Mouse (Mus musculus) midbrain, postnatal 0 days (tissue): ENCODE data around the gene Klrb1f. TPM values are rescaled to one million over a fixed set of nuclear protein-coding genes. Genes with fewer than 3 reads are reported as not detected.

Experiments
- ATAC-seq: fragments of 200-750 bp; cut with Nextera tagmentation; 2 replicates; pipeline ENCODE4 v1.8.0; 2017; ENCODE audit warnings: moderate number of reproducible peaks, mild to moderate bottlenecking, moderate TSS enrichment, moderate library complexity; ENCODE audit not compliant: low FRiP score
- DNase-seq: peaks from one replicate; pipeline ENCODE4 v3.0.0-alpha.2; 2015; ENCODE audit warnings: low spot score
- H3K27ac ChIP-seq: fragments of 300-500 bp; sonication (generic); 2 replicates; pipeline ENCODE4 v1.5.1; 2014; ENCODE audit warnings: low read depth, mild to moderate bottlenecking, low read length, mixed read lengths
- H3K27me3 ChIP-seq: fragments of 300-500 bp; sonication (generic); 2 replicates; pipeline ENCODE4 v1.6.1; 2014; ENCODE audit warnings: low read length, control low read depth, mixed read lengths; ENCODE audit not compliant: insufficient read depth
- H3K36me3 ChIP-seq: fragments of 300-500 bp; sonication (generic); 2 replicates; pipeline ENCODE4 v1.6.1; 2014; ENCODE audit warnings: low read length, control low read depth, mixed read lengths; ENCODE audit not compliant: insufficient read depth
- H3K4me1 ChIP-seq: fragments of 300-500 bp; sonication (generic); 2 replicates; pipeline ENCODE4 v1.6.1; 2014; ENCODE audit warnings: mild to moderate bottlenecking, control low read depth, antibody characterized with exemption, low read length, mixed read lengths; ENCODE audit not compliant: insufficient read depth
- H3K4me2 ChIP-seq: fragments of 300-500 bp; sonication (generic); 2 replicates; pipeline ENCODE4 v1.6.1; 2014; ENCODE audit warnings: low read depth, mild to moderate bottlenecking, low read length, mixed read lengths; ENCODE audit not compliant: poor library complexity, severe bottlenecking
- H3K4me3 ChIP-seq: fragments of 300-500 bp; sonication (generic); 2 replicates; pipeline ENCODE4 v1.5.1; 2014; ENCODE audit warnings: low read depth, mild to moderate bottlenecking, low read length, moderate library complexity
- H3K9ac ChIP-seq: fragments of 300-500 bp; sonication (generic); replicated peaks from 2 replicates; pipeline ENCODE4 v1.6.1; 2014; ENCODE audit warnings: mild to moderate bottlenecking, low read length, moderate library complexity, mixed read lengths; ENCODE audit not compliant: poor library complexity, severe bottlenecking
- H3K9me3 ChIP-seq: fragments of 300-500 bp; sonication (generic); 2 replicates; pipeline ENCODE4 v1.6.1; 2016; ENCODE audit warnings: low read length, control low read depth
- CTCF ChIP-seq: IDR thresholded peaks from 2 replicates; pipeline ENCODE4 v1.5.1; 2016; ENCODE audit warnings: antibody characterized with exemption, mild to moderate bottlenecking
- WGBS: fragments of 180-500 bp; shearing (Covaris S2); extraction: QIAGEN DNeasy Blood & Tissue Kit; methylation state at CpG from one replicate; pipeline ENCODE4 v1.1.7; 2014; 5-methylcytosine and 5-hydroxymethylcytosine counted together
- polyA plus RNA-seq: library from polyadenylated mRNA; unstranded; fragments of >200 nt; fragmentation: Nextera tagmentation; extraction: Ambion mirVana; gene quantifications from 2 replicates; pipeline ENCODE4 v1.2.1, GENCODE M21; 2015
- total RNA-seq: library from RNA; depleted of rRNA; stranded (reverse); fragments of >200 nt; gene quantifications from 2 replicates; pipeline ENCODE4 v1.2.3, GENCODE M21; 2014

The Klrb1f gene
- total and polyA plus RNA-seq, 2 experiments from 2014 or later = 0.46 to 0.93 TPM

- TF ChIP-seq CTCF = no peak
These were observed 15.4 kb upstream of the Klrb1f start for GRCm38 (mm10) chr6:129030175-129030824.

GRCm38 (mm10) chr6:129030964-129031363, 14.7 kb upstream of the Klrb1f start:
- Histone ChIP-seq H3K27ac (no peak overlapping the region), H3K4me3 (no peak overlapping the region), H3K36me3 (no peaks in the 10 kb centered on the region), H3K4me1 (no peaks in the 10 kb centered on the region), H3K27me3 (no peaks in the 10 kb centered on the region), H3K4me2 (no peak overlapping the region), H3K9me3 (no peaks in the 10 kb centered on the region), H3K9ac (no peak overlapping the region)
- DNase-seq = no peak
- TF ChIP-seq CTCF = no peak
- 88% methylated on average over 2 of the region's 2 CpGs for WGBS
- no peak for ATAC-seq

More at GRCm38 (mm10) chr6:129030175-129030824, 15.4 kb upstream of the Klrb1f start:
- Histone ChIP-seq H3K27ac (no peak overlapping the region), H3K4me1 (no peaks in the 10 kb centered on the region), H3K4me3 (no peak overlapping the region), H3K36me3 (no peaks in the 10 kb centered on the region), H3K9me3 (no peaks in the 10 kb centered on the region), H3K9ac (no peak overlapping the region), H3K27me3 (no peaks in the 10 kb centered on the region), H3K4me2 (no peak overlapping the region)
- 59% methylated on average over 6 of the region's 6 CpGs for WGBS
- ATAC-seq = no peak
- no peak for DNase-seq

GRCm38 (mm10) chr6:129033397-129033796, 12.3 kb upstream of the Klrb1f start:
- Histone ChIP-seq H3K4me1 (no peaks in the 10 kb centered on the region), H3K4me2 (no peak overlapping the region), H3K4me3 (no peak overlapping the region), H3K36me3 (no peaks in the 10 kb centered on the region), H3K9ac (no peak overlapping the region), H3K27ac (no peak overlapping the region), H3K27me3 (no peaks in the 10 kb centered on the region), H3K9me3 (no peaks in the 10 kb centered on the region)
- 83% methylated on average over 2 of the region's 2 CpGs for WGBS
- DNase-seq = peak; percentile 19
- TF ChIP-seq CTCF = peak; percentile 56
- ATAC-seq = no peak

GRCm38 (mm10) chr6:129035017-129035416, 10.7 kb upstream of the Klrb1f start:
- Histone ChIP-seq H3K36me3 (no peaks in the 10 kb centered on the region), H3K4me3 (no peak overlapping the region), H3K9ac (no peak overlapping the region), H3K27ac (no peak overlapping the region), H3K9me3 (no peaks in the 10 kb centered on the region), H3K27me3 (no peaks in the 10 kb centered on the region), H3K4me2 (no peak overlapping the region), H3K4me1 (no peaks in the 10 kb centered on the region)
- 83% methylated on average over 2 of the region's 2 CpGs for WGBS
- DNase-seq (no peak), ATAC-seq (no peak)
- TF ChIP-seq CTCF = no peak

GRCm38 (mm10) chr6:129036326-129036725, 9.4 kb upstream of the Klrb1f start:
- Histone ChIP-seq H3K36me3 (no peaks in the 10 kb centered on the region), H3K27ac (no peak overlapping the region), H3K9me3 (no peaks in the 10 kb centered on the region), H3K4me2 (no peak overlapping the region), H3K9ac (no peak overlapping the region), H3K4me3 (no peak overlapping the region), H3K4me1 (no peaks in the 10 kb centered on the region), H3K27me3 (no peaks in the 10 kb centered on the region)
- no peak for TF ChIP-seq CTCF
- DNase-seq = no peak
- no peak for ATAC-seq

DNA sequence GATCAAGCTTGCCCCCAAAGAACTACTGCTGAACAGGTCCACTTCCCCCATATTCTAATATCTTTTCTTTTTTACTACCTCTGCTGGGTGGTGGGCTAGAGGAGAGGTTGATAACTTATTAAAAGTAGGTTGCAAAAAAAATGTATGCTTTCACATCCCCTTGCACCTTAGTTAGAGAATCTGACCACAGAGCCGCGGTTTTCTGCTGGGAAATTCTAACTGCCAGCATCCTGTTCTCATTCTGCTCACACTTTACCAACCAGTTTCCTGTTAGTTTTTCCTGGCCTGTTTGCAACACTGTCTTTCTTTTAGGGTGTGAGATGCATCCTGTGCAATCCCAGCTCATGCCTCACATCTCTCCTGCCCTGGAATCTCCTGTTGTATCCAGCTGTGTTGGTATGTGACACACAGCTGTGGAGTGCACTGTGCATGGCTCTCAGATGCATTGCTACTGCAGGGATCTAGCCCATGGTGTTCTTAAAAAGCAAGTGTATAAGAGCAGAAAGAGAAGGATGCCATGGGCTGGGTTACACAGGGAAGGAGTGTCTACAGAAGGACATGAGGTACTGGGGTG, 8.7 kb upstream of the Klrb1f start:
- Histone ChIP-seq H3K9me3 (no peaks in the 10 kb centered on the region), H3K9ac (no peak overlapping the region), H3K4me1 (no peaks in the 10 kb centered on the region), H3K4me2 (no peak overlapping the region), H3K27ac (no peak overlapping the region), H3K4me3 (no peak overlapping the region), H3K36me3 (no peaks in the 10 kb centered on the region), H3K27me3 (no peaks in the 10 kb centered on the region)
- WGBS = 81% methylated on average over 2 of the region's 2 CpGs
- no peak for ATAC-seq
- DNase-seq = no peak
- TF ChIP-seq CTCF = no peak
